Mouse (Mus musculus) cortical plate, adult 2 months (tissue): Measurements from ENCODE around the gene Pcdh7.

ENCODE experiments used
- CTCF ChIP-seq: fragments of 200-500 bp; IDR thresholded peaks from 2 replicates; pipeline ENCODE4 v1.5.1; 2011; ENCODE audit warnings: mild to moderate bottlenecking, control low read depth, low read length; ENCODE audit not compliant: insufficient read depth; ENCODE audit errors: extremely low read depth
- POLR2A ChIP-seq: fragments of 200-500 bp; IDR thresholded peaks from 2 replicates; pipeline ENCODE4 v1.6.1; 2011; ENCODE audit warnings: mild to moderate bottlenecking, low read length, control low read depth; ENCODE audit not compliant: insufficient read depth; ENCODE audit errors: extremely low read depth

GRCm38 (mm10) chr5:57850111-57850510 is 132.3 kb downstream of the Pcdh7 start:
- no peak for TF ChIP-seq POLR2A
- TF ChIP-seq CTCF, result no peak
